In genomic region chr1:40516364-40516763, GRCm38 (mm10) we compare ENCODE assay signal across 37 mouse cellular contexts. TPM values are rescaled to one million over a fixed set of nuclear protein-coding genes. Genes with fewer than 3 reads are reported as not detected.
A peak's percentile ranks its signal among the peaks of the same experiment; 100 is the strongest.
DNase-seq lines count a peak whose midpoint lies in the region; ATAC-seq and TF ChIP-seq lines count a peak whose summit lies in the region.
"Had no signal": no experiment of that assay in that cellular context is flagged by ENCODE, and none has a peak within 500 bp of the region (broad histone marks: within the 10 kb centered on the region; RNA-seq: fewer than 3 reads in every experiment).

No protein-coding gene starts in this region.

- dilution Hi-C loops in CH12.LX (cut with MboI; ENCODE audit: extremely low pct_ligation_motif_present, extremely low pct_unique_long_range_greater_than_20kb, low sequenced_read_pairs): no loop called here

- H3K27me3 ChIP-seq in CH12.LX (replicated peaks): no peaks in the 10 kb centered on the region
- H3K27me3 ChIP-seq in hindbrain, embryonic 13.5 days: no peaks in the 10 kb centered on the region
- H3K27me3 ChIP-seq: heart, embryonic 15.5 days; limb, embryonic 13.5 days; liver, embryonic 12.5 days had no signal

- 93% methylated on average over 6 of the region's 6 CpGs for WGBS in hindbrain, embryonic 13.5 days

- DNase-seq in CD4-positive, CD25-positive, alpha-beta regulatory T cell, adult 2 months (ENCODE audit: low read depth, low spot score): peak; percentile 21
- peak; percentile 30 for DNase-seq in CH12.LX (ENCODE audit: extremely low read depth)
- DNase-seq in urinary bladder, postnatal 25 days (ENCODE audit: low spot score): no peak
- DNase-seq in layer of hippocampus, adult 2 months (ENCODE audit: low spot score in 2 of 2): no peak
- DNase-seq: adrenal gland, postnatal 14 days; cerebellum, adult 11-12 months; cerebellum, adult 9-11 months; gastrocnemius, adult 2 months; kidney, adult 8-10 months; kidney, postnatal 4 days; lung, adult 18-20 months; lung, postnatal 4 days; retina, postnatal 1 day; right cerebral cortex, postnatal 25 days; thymus, adult 18-20 months; thymus, postnatal 25 days had no signal

- peaks cover 0 to 27% of the 10 kb centered on the region in 2 experiments; a peak in 2 of 4 replicates for H3K4me1 ChIP-seq in CH12.LX (ENCODE audit: control insufficient read depth in 1 of 2, insufficient read depth in 2 of 2)
- peaks cover 8% of the 10 kb centered on the region; the same call in 1 of the 2 replicates for H3K4me1 ChIP-seq in hindbrain, embryonic 13.5 days (replicated peaks)
- H3K4me1 ChIP-seq: heart, embryonic 15.5 days; limb, embryonic 13.5 days; liver, embryonic 12.5 days; midbrain, embryonic 10.5 days had no signal

- TF ChIP-seq RAD21 in CH12.LX (IDR thresholded peaks at IDR 0.05; ENCODE audit: low read depth, low read length): no peak

- H3K4me2 ChIP-seq in CH12.LX (ENCODE audit: insufficient read depth, low read depth, poor library complexity, severe bottlenecking): no peak overlapping the region; the same call in 1 of the 2 replicates
- H3K4me2 ChIP-seq in hindbrain, embryonic 13.5 days: no peak overlapping the region
- H3K4me2 ChIP-seq: heart, embryonic 15.5 days; limb, embryonic 13.5 days; liver, embryonic 12.5 days had no signal

- TF ChIP-seq EP300 in CH12.LX (IDR thresholded peaks at IDR 0.05; ENCODE audit: low read length): 0 out of 2 replicates have a peak, but pooled peaks have one; percentile 22

- no peak overlapping the region for H3K27ac ChIP-seq in CH12.LX (ENCODE audit: insufficient read depth, low read depth)
- no peak overlapping the region for H3K27ac ChIP-seq in hindbrain, embryonic 13.5 days
- no peak overlapping the region for H3K27ac ChIP-seq in layer of hippocampus, adult 2 months
- H3K27ac ChIP-seq: gastrocnemius, adult 2 months; heart, embryonic 15.5 days; hindbrain, postnatal 0 days; kidney, postnatal 0 days; limb, embryonic 13.5 days; liver, embryonic 12.5 days; midbrain, embryonic 10.5 days had no signal

- H3K9me3 ChIP-seq in CH12.LX (replicated peaks; ENCODE audit: low read length): peaks cover 5% of the 10 kb centered on the region
- H3K9me3 ChIP-seq in hindbrain, embryonic 13.5 days: no peaks in the 10 kb centered on the region
- H3K9me3 ChIP-seq: heart, embryonic 15.5 days; limb, embryonic 13.5 days; liver, embryonic 12.5 days; midbrain, embryonic 10.5 days had no signal

- in situ Hi-C loops in CH12.LX (cut with MboI; ENCODE audit: low pct_ligation_motif_present, low pct_unique_long_range_greater_than_20kb, low sequenced_read_pairs): no loop called here

- peaks cover 0 to 5% of the 10 kb centered on the region in 2 experiments for H3K36me3 ChIP-seq in CH12.LX (replicated peaks in 1 of 2; ENCODE audit: control insufficient read depth in 1 of 2, insufficient read depth in 1 of 2, low read length in 1 of 2)
- H3K36me3 ChIP-seq in hindbrain, embryonic 13.5 days: no peaks in the 10 kb centered on the region
- H3K36me3 ChIP-seq: heart, embryonic 15.5 days; limb, embryonic 13.5 days; liver, embryonic 12.5 days; midbrain, embryonic 10.5 days had no signal

- no peak for TF ChIP-seq CTCF in CH12.LX (conservative IDR thresholded peaks at IDR 0.05 in 1 of 2, IDR thresholded peaks at IDR 0.05 in 1 of 2; ENCODE audit: low read depth in 2 of 2, low read length in 2 of 2)
- no peak for TF ChIP-seq CTCF in layer of hippocampus, adult 2 months (conservative IDR thresholded peaks at IDR 0.05)

- TF ChIP-seq POLR2A in CH12.LX (IDR thresholded peaks at IDR 0.05; ENCODE audit: low read depth, low read length): no peak

- no peak overlapping the region for H3K4me3 ChIP-seq in CH12.LX (replicated peaks in 1 of 3; ENCODE audit: low read depth in 2 of 3, low read length in 2 of 3, poor library complexity in 1 of 3)
- no peak overlapping the region for H3K4me3 ChIP-seq in hindbrain, embryonic 13.5 days
- no peak overlapping the region for H3K4me3 ChIP-seq in layer of hippocampus, adult 2 months
- H3K4me3 ChIP-seq: erythroblast, embryonic 14.5 days; gastrocnemius, adult 2 months; heart, embryonic 15.5 days; limb, embryonic 13.5 days; liver, embryonic 12.5 days; midbrain, embryonic 10.5 days had no signal

- H3K79me2 ChIP-seq in CH12.LX (replicated peaks; ENCODE audit: control insufficient read depth, extremely low read depth, insufficient read depth, poor library complexity, severe bottlenecking): no peaks in the 10 kb centered on the region

- ATAC-seq in CD4-positive, CD25-positive, alpha-beta regulatory T cell, adult 4 months: no peak
- peak; percentile 77 for ATAC-seq in megakaryocyte, adult 5-6 weeks (ENCODE audit: poor library complexity, severe bottlenecking)
- peak; percentile 63; the same call in 1 of the 2 replicates for ATAC-seq in neutrophil, adult 5-6 weeks (ENCODE audit: extremely low read depth, insufficient number of reproducible peaks, low FRiP score, poor library complexity, severe bottlenecking)
- no peak for ATAC-seq in hindbrain, embryonic 13.5 days (ENCODE audit: low FRiP score)
- ATAC-seq: forebrain, embryonic 16.5 days; hindbrain, postnatal 0 days; intestine, embryonic 16.5 days; liver, embryonic 12.5 days; lung, postnatal 0 days; midbrain, embryonic 16.5 days; Patski had no signal

- H3K9ac ChIP-seq in CH12.LX (ENCODE audit: insufficient read depth, low read depth): no peak overlapping the region
- H3K9ac ChIP-seq in hindbrain, embryonic 13.5 days: no peak overlapping the region
- H3K9ac ChIP-seq: heart, embryonic 15.5 days; limb, embryonic 13.5 days; liver, embryonic 12.5 days had no signal

TF ChIP-seq in CH12.LX, 34 proteins besides CTCF, POLR2A, EP300 and RAD21:
- no peak for TF ChIP-seq USF1 (IDR thresholded peaks at IDR 0.05; ENCODE audit: low read depth, low read length)
- TF ChIP-seq GABPA (IDR thresholded peaks at IDR 0.05; ENCODE audit: insufficient replicate concordance, low read depth, low read length): no peak
- peak; percentile 27; the same call in 1 of the 2 replicates for TF ChIP-seq IRF4 (IDR thresholded peaks at IDR 0.05; ENCODE audit: low read depth, low read length)
- TF ChIP-seq ETS1 (conservative IDR thresholded peaks at IDR 0.05; ENCODE audit: low read depth, low read length): 0 out of 2 replicates have a peak, but pooled peaks have one; percentile 12
TF ChIP-seq in CH12.LX: peak in this region for 2.

RNA-seq across cellular contexts. Expression of gene Il18rap, which starts 1.2 kb away (rescaled TPM):
- 10 to 100 TPM in 1 of 2 experiments, 1 to 10 TPM in 1; 8.9 to 18.3 TPM for polyA plus RNA-seq in CD4-positive, CD25-positive, alpha-beta regulatory T cell, adult 4 months (2017; shearing (Covaris generic))
- total RNA-seq in CH12.LX (2012; rRNA removed): 0.84 and 1.1 TPM in 2 replicates
- total RNA-seq in CH12.LX (2014; rRNA removed): 2.2 and 2.5 TPM in 2 replicates
- 3.0 and 5.9 TPM in 2 replicates for polyA plus RNA-seq in CH12.LX (2012; ENCODE audit: insufficient read length, low read depth)
- 28.7 and 34.9 TPM in 2 replicates for total RNA-seq in megakaryocyte, adult 5-6 weeks (2015)
- total RNA-seq in megakaryocyte, adult 5-6 weeks (2017): 30.5 and 43.1 TPM in 2 replicates
- total RNA-seq in neutrophil, adult 5-6 weeks (2017): 144 and 170 TPM in 2 replicates
- polyA plus RNA-seq in hindbrain, embryonic 13.5 days (2015; fragmentation: Nextera tagmentation; extraction: Ambion mirVana): 0.08 TPM in 2 replicates
- total RNA-seq in layer of hippocampus, adult 2 months (2021): under 1 TPM; 0.07 to 0.20 TPM
- total RNA-seq: gastrocnemius, adult 2 months; hindbrain, postnatal 0 days; left cerebral cortex, postnatal 25 days; MEL had no signal

RNA-seq across cellular contexts. Expression of gene Il18r1, which starts 51.0 kb away (rescaled TPM):
- 10 to 100 TPM; 45.0 to 45.8 TPM for polyA plus RNA-seq in CD4-positive, CD25-positive, alpha-beta regulatory T cell, adult 4 months (2017; shearing (Covaris generic))
- 0.04 and 0.13 TPM in 2 replicates for total RNA-seq in CH12.LX (2012; rRNA removed)
- total RNA-seq in CH12.LX (2014; rRNA removed): not detected in 2 replicates
- not detected in 2 replicates for polyA plus RNA-seq in CH12.LX (2012; ENCODE audit: insufficient read length, low read depth)
- total RNA-seq in megakaryocyte, adult 5-6 weeks (2015): 6.8 and 8.9 TPM in 2 replicates
- total RNA-seq in megakaryocyte, adult 5-6 weeks (2017): 11.6 and 15.4 TPM in 2 replicates
- 15.3 and 18.0 TPM in 2 replicates for total RNA-seq in neutrophil, adult 5-6 weeks (2017)
- not detected in 2 replicates for polyA plus RNA-seq in hindbrain, embryonic 13.5 days (2015; fragmentation: Nextera tagmentation; extraction: Ambion mirVana)
- not detected for total RNA-seq in layer of hippocampus, adult 2 months (2021)
- total RNA-seq: hindbrain, postnatal 0 days; left cerebral cortex, postnatal 25 days had no signal
- polyA plus RNA-seq: erythroblast, embryonic 14.5 days; forebrain, embryonic 11.5 days; forebrain, embryonic 16.5 days; hindbrain, embryonic 11.5 days; hindbrain, postnatal 0 days; liver, embryonic 12.5 days; midbrain, embryonic 10.5 days; midbrain, embryonic 16.5 days; neural tube, embryonic 14.5 days; Patski had no signal

Comparison
In these comparisons a context has a peak if more than half of its experiments do, and no peak if none do; other contexts are left out.
1. DNase-seq: peak in CD4-positive, CD25-positive, alpha-beta regulatory T cell, adult 2 months (single experiment) and CH12.LX (single experiment); none in urinary bladder, postnatal 25 days (single experiment) and layer of hippocampus, adult 2 months (0 of 2).
2. ATAC-seq: peak in megakaryocyte, adult 5-6 weeks (single experiment) and neutrophil, adult 5-6 weeks (single experiment); none in CD4-positive, CD25-positive, alpha-beta regulatory T cell, adult 4 months (single experiment) and hindbrain, embryonic 13.5 days (single experiment).
3. RNA of gene Il18rap, which starts 1.2 kb away (total RNA-seq): 144 to 170 TPM in neutrophil, adult 5-6 weeks and 28.7 to 43.1 TPM in megakaryocyte, adult 5-6 weeks; 0.84 to 2.5 TPM in CH12.LX and 0.07 to 0.20 TPM in layer of hippocampus, adult 2 months; every median in the first group is over 4 times any median in the second.
4. RNA of gene Il18r1, which starts 51.0 kb away (total RNA-seq): 15.3 to 18.0 TPM in neutrophil, adult 5-6 weeks and 6.8 to 15.4 TPM in megakaryocyte, adult 5-6 weeks; 0.04 to 0.13 TPM in CH12.LX and not detected in layer of hippocampus, adult 2 months; every median in the first group is over 4 times any median in the second.